24 mouse cellular contexts compared by ENCODE assay signal in the genomic region with DNA sequence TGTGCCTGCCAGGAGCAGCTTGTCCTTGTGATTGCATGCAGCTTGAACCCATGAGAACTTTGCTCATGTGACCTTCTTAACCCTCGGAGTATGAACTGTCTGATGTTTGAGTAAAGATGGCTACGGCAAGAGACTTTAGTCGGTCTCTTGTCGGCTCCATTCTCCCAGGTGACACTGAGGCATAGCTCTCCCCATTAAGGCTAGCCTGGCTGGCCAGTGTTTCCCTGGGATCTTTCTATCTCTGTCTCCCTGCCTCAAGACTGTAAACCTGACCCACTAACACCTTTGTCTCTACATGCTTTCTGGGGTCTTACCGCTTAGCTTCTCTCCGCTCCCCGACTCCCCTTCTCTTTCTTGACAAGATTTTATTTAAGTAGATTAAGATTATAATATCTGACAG. TPM values are rescaled to one million over a fixed set of nuclear protein-coding genes. Genes with fewer than 3 reads are reported as not detected.
A peak's percentile ranks its signal among the peaks of the same experiment; 100 is the strongest.
DNase-seq lines count a peak whose midpoint lies in the region; ATAC-seq and TF ChIP-seq lines count a peak whose summit lies in the region.
"Had no signal": no experiment of that assay in that cellular context is flagged by ENCODE, and none has a peak within 500 bp of the region (broad histone marks: within the 10 kb centered on the region; RNA-seq: fewer than 3 reads in every experiment).

No protein-coding gene starts in this region.

- WGBS in heart, embryonic 10.5 days = 84% methylated on average over 7 of the region's 7 CpGs
- WGBS in kidney, embryonic 16.5 days = 88% methylated on average over 7 of the region's 7 CpGs
- WGBS in lung, embryonic 16.5 days = 58% methylated on average over 7 of the region's 7 CpGs
- 66% methylated on average over 7 of the region's 7 CpGs for WGBS in lung, postnatal 0 days
- WGBS in limb, embryonic 12.5 days = 85% methylated on average over 7 of the region's 7 CpGs

- no peaks in the 10 kb centered on the region for H3K9me3 ChIP-seq in heart, embryonic 10.5 days
- H3K9me3 ChIP-seq in kidney, embryonic 16.5 days (ENCODE audit: low read length) = peaks cover 2% of the 10 kb centered on the region; the same call in 1 of the 2 replicates
- H3K9me3 ChIP-seq in lung, embryonic 16.5 days (ENCODE audit: control insufficient read depth, low read length) = no peaks in the 10 kb centered on the region; the same call in 1 of the 2 replicates
- H3K9me3 ChIP-seq in lung, postnatal 0 days (ENCODE audit: low read length) = no peaks in the 10 kb centered on the region
- H3K9me3 ChIP-seq in limb, embryonic 12.5 days = no peaks in the 10 kb centered on the region
- H3K9me3 ChIP-seq: forebrain, embryonic 12.5 days; heart, embryonic 15.5 days; liver, embryonic 15.5 days; midbrain, embryonic 12.5 days; neural tube, embryonic 13.5 days had no signal

- TF ChIP-seq EP300 in lung, postnatal 0 days (IDR thresholded peaks at IDR 0.05) = no peak

- H3K4me2 ChIP-seq in kidney, embryonic 16.5 days (replicated peaks; ENCODE audit: low read depth, low read length) = no peak overlapping the region
- no peak overlapping the region for H3K4me2 ChIP-seq in lung, embryonic 16.5 days (ENCODE audit: low read depth, low read length)
- no peak overlapping the region for H3K4me2 ChIP-seq in lung, postnatal 0 days (replicated peaks; ENCODE audit: low read depth, low read length)
- H3K4me2 ChIP-seq in limb, embryonic 12.5 days = no peak overlapping the region
- H3K4me2 ChIP-seq: forebrain, embryonic 12.5 days; heart, embryonic 15.5 days; hindbrain, embryonic 14.5 days; liver, embryonic 15.5 days; midbrain, embryonic 12.5 days; neural tube, embryonic 13.5 days had no signal

- peaks cover 51% of the 10 kb centered on the region for H3K4me1 ChIP-seq in heart, embryonic 10.5 days
- H3K4me1 ChIP-seq in kidney, embryonic 16.5 days (ENCODE audit: insufficient read depth, low read length) = peaks cover 17% of the 10 kb centered on the region
- H3K4me1 ChIP-seq in lung, embryonic 16.5 days (replicated peaks; ENCODE audit: control insufficient read depth, insufficient read depth, low read length) = peaks cover 30% of the 10 kb centered on the region
- H3K4me1 ChIP-seq in lung, postnatal 0 days (ENCODE audit: insufficient read depth, low read depth, low read length) = peaks cover 21% of the 10 kb centered on the region
- peaks cover 45% of the 10 kb centered on the region for H3K4me1 ChIP-seq in limb, embryonic 12.5 days (replicated peaks)

- H3K9ac ChIP-seq in kidney, embryonic 16.5 days (replicated peaks; ENCODE audit: low read length) = no peak overlapping the region
- peak overlapping the region; percentile 32; the same call in 1 of the 2 replicates for H3K9ac ChIP-seq in lung, embryonic 16.5 days (ENCODE audit: low read length)
- H3K9ac ChIP-seq in lung, postnatal 0 days (replicated peaks; ENCODE audit: low read depth) = no peak overlapping the region
- H3K9ac ChIP-seq in limb, embryonic 12.5 days (replicated peaks) = no peak overlapping the region
- H3K9ac ChIP-seq: forebrain, embryonic 12.5 days; heart, embryonic 15.5 days; hindbrain, embryonic 14.5 days; liver, embryonic 15.5 days; midbrain, embryonic 12.5 days; neural tube, embryonic 13.5 days had no signal

- no peak for ATAC-seq in kidney, embryonic 16.5 days (ENCODE audit: low FRiP score, low TSS enrichment)
- no peak for ATAC-seq in lung, embryonic 16.5 days (ENCODE audit: low read depth)
- no peak for ATAC-seq in lung, postnatal 0 days
- ATAC-seq in limb, embryonic 12.5 days (ENCODE audit: insufficient number of reproducible peaks, insufficient read depth, low FRiP score, low TSS enrichment, low read depth) = no peak

- no peaks in the 10 kb centered on the region for H3K27me3 ChIP-seq in heart, embryonic 10.5 days (ENCODE audit: insufficient read depth, poor library complexity, severe bottlenecking)
- no peaks in the 10 kb centered on the region for H3K27me3 ChIP-seq in kidney, embryonic 16.5 days (ENCODE audit: insufficient read depth, low read length)
- no peaks in the 10 kb centered on the region for H3K27me3 ChIP-seq in lung, embryonic 16.5 days (ENCODE audit: control insufficient read depth, insufficient read depth, low read depth, low read length)
- no peaks in the 10 kb centered on the region for H3K27me3 ChIP-seq in lung, postnatal 0 days (replicated peaks; ENCODE audit: insufficient read depth, low read length)
- H3K27me3 ChIP-seq in limb, embryonic 12.5 days = no peaks in the 10 kb centered on the region
- H3K27me3 ChIP-seq: heart, embryonic 15.5 days; liver, embryonic 15.5 days; midbrain, embryonic 12.5 days; neural tube, embryonic 13.5 days had no signal

- intact Hi-C loops in heart, postnatal 14 days (cut with DNase I) = no loop called here

- no peaks in the 10 kb centered on the region for H3K36me3 ChIP-seq in heart, embryonic 10.5 days
- H3K36me3 ChIP-seq in kidney, embryonic 16.5 days (ENCODE audit: insufficient read depth, low read length) = no peaks in the 10 kb centered on the region
- no peaks in the 10 kb centered on the region for H3K36me3 ChIP-seq in lung, embryonic 16.5 days (ENCODE audit: control insufficient read depth, insufficient read depth, low read length)
- no peaks in the 10 kb centered on the region for H3K36me3 ChIP-seq in lung, postnatal 0 days (ENCODE audit: insufficient read depth, low read length)
- no peaks in the 10 kb centered on the region for H3K36me3 ChIP-seq in limb, embryonic 12.5 days
- H3K36me3 ChIP-seq: forebrain, embryonic 12.5 days; heart, embryonic 15.5 days; liver, embryonic 15.5 days; midbrain, embryonic 12.5 days; neural tube, embryonic 13.5 days had no signal

- H3K27ac ChIP-seq in heart, embryonic 10.5 days = peak overlapping the region; percentile 76
- peak overlapping the region; percentile 35; the same call in 1 of the 2 replicates for H3K27ac ChIP-seq in kidney, embryonic 16.5 days (ENCODE audit: low read length)
- peak overlapping the region; percentile 86 for H3K27ac ChIP-seq in lung, embryonic 16.5 days (ENCODE audit: low read length)
- no peak overlapping the region for H3K27ac ChIP-seq in lung, postnatal 0 days (ENCODE audit: low read length)
- H3K27ac ChIP-seq in limb, embryonic 12.5 days = peak overlapping the region; percentile 68; the same call in 1 of the 2 replicates
- H3K27ac ChIP-seq: forebrain, embryonic 12.5 days; hindbrain, embryonic 14.5 days; liver, embryonic 15.5 days; midbrain, embryonic 12.5 days; neural tube, embryonic 13.5 days had no signal

- no peak for TF ChIP-seq CTCF in lung, postnatal 0 days (IDR thresholded peaks at IDR 0.05)

- peak; percentile 33 for DNase-seq in heart, embryonic 10.5 days (ENCODE audit: low spot score)
- DNase-seq in heart, postnatal 14 days = no peak
- no peak for DNase-seq in kidney, adult 8-10 months
- no peak for DNase-seq in lung, postnatal 0 days (ENCODE audit: low spot score)
- no peak for DNase-seq in right cerebral cortex, postnatal 36 days (ENCODE audit: low spot score in 2 of 2)
- DNase-seq: adrenal gland, postnatal 14 days; cerebellum, adult 11 months; cerebellum, adult 9-10 months; gastrocnemius, postnatal 25 days; heart, adult 18-20 months; kidney, adult 2 months; kidney, postnatal 25 days; lung, postnatal 36 days; thymus, postnatal 4 days had no signal

- H3K4me3 ChIP-seq in heart, embryonic 10.5 days = no peak overlapping the region
- H3K4me3 ChIP-seq in kidney, embryonic 16.5 days (ENCODE audit: low read length) = no peak overlapping the region
- H3K4me3 ChIP-seq in lung, embryonic 16.5 days (ENCODE audit: low read length) = no peak overlapping the region
- no peak overlapping the region for H3K4me3 ChIP-seq in lung, postnatal 0 days (ENCODE audit: low read depth, low read length)
- H3K4me3 ChIP-seq in limb, embryonic 12.5 days (replicated peaks) = no peak overlapping the region
- H3K4me3 ChIP-seq: erythroblast, embryonic 14.5 days; forebrain, embryonic 12.5 days; heart, embryonic 15.5 days; liver, embryonic 15.5 days; midbrain, embryonic 12.5 days; neural tube, embryonic 13.5 days had no signal

RNA-seq across cellular contexts. Expression of a gene that starts 50.0 kb away (rescaled TPM):
- polyA plus RNA-seq in heart, embryonic 10.5 days (2016; fragmentation: Nextera tagmentation; extraction: Ambion mirVana) = 40.8 and 46.6 TPM in 2 replicates
- total RNA-seq in heart, postnatal 14 days (2021) = 1 to 10 TPM; 1.6 to 2.0 TPM
- polyA plus RNA-seq in kidney, embryonic 16.5 days (2015; fragmentation: Nextera tagmentation; extraction: Ambion mirVana) = 44.8 and 47.4 TPM in 2 replicates
- polyA plus RNA-seq in lung, embryonic 16.5 days (2015; fragmentation: Nextera tagmentation; extraction: Ambion mirVana) = 46.6 and 48.6 TPM in 2 replicates
- 4.3 and 5.2 TPM in 2 replicates for polyA plus RNA-seq in lung, postnatal 0 days (2015; fragmentation: Nextera tagmentation; extraction: Ambion mirVana)
- polyA plus RNA-seq in limb, embryonic 12.5 days (2016; fragmentation: Nextera tagmentation; extraction: Ambion mirVana) = 54.7 and 62.5 TPM in 2 replicates
